Mouse (Mus musculus): ENCODE results near the gene Urb2.

Urb2 gene

GRCm38 (mm10) chr8:124021237-124022227, at the start of gene Urb2, which contains the start of gene Taf5l:
TSS of gene Urb2 (plus strand) at chr8:124021508.
TSS of gene Taf5l (minus strand) at chr8:124021397.
- DNase-seq (ENCODE audit: extremely low read depth, insufficient read length, low spot score) = peak; percentile 91

GRCm38 (mm10) chr8:123973495-123973894, 47.8 kb upstream of the Urb2 start:
- DNase-seq (ENCODE audit: extremely low read depth, insufficient read length, low spot score) = no peak

GRCm38 (mm10) chr8:123977499-123977898, 43.8 kb upstream of the Urb2 start:
- no peak for DNase-seq (ENCODE audit: extremely low read depth, insufficient read length, low spot score)

GRCm38 (mm10) chr8:123978166-123978838, 43.0 kb upstream of the Urb2 start:
- DNase-seq (ENCODE audit: extremely low read depth, insufficient read length, low spot score) = no peak

GRCm38 (mm10) chr8:123978926-123979325, 42.4 kb upstream of the Urb2 start:
- DNase-seq (ENCODE audit: extremely low read depth, insufficient read length, low spot score) = no peak

GRCm38 (mm10) chr8:123980239-123980638, 41.1 kb upstream of the Urb2 start:
- no peak for DNase-seq (ENCODE audit: extremely low read depth, insufficient read length, low spot score)

- no peak for DNase-seq (ENCODE audit: extremely low read depth, insufficient read length, low spot score)
These were observed 39.6 kb upstream of the Urb2 start for GRCm38 (mm10) chr8:123981674-123982073.

- peak; percentile 62 for DNase-seq (ENCODE audit: extremely low read depth, insufficient read length, low spot score)
These were observed 39.0 kb upstream of the Urb2 start for GRCm38 (mm10) chr8:123982291-123982793.

- peak; percentile 93 for DNase-seq (ENCODE audit: extremely low read depth, insufficient read length, low spot score)
These were observed 38.4 kb upstream of the Urb2 start, which contains the start of gene Abcb10 for GRCm38 (mm10) chr8:123982826-123983400. TSS of gene Abcb10 (minus strand) at chr8:123983122.

GRCm38 (mm10) chr8:123988605-123989038, 32.7 kb upstream of the Urb2 start:
- no peak for DNase-seq (ENCODE audit: extremely low read depth, insufficient read length, low spot score)

GRCm38 (mm10) chr8:123989128-123989527, 32.2 kb upstream of the Urb2 start:
- no peak for DNase-seq (ENCODE audit: extremely low read depth, insufficient read length, low spot score)

- no peak for DNase-seq (ENCODE audit: extremely low read depth, insufficient read length, low spot score)
These were observed 30.8 kb upstream of the Urb2 start for GRCm38 (mm10) chr8:123990277-123991049.

GRCm38 (mm10) chr8:123992587-123992986, 28.7 kb upstream of the Urb2 start:
- no peak for DNase-seq (ENCODE audit: extremely low read depth, insufficient read length, low spot score)

- DNase-seq (ENCODE audit: extremely low read depth, insufficient read length, low spot score) = no peak
These were observed 27.7 kb upstream of the Urb2 start for GRCm38 (mm10) chr8:123993597-123993996.

- DNase-seq (ENCODE audit: extremely low read depth, insufficient read length, low spot score) = no peak
These were observed 27.3 kb upstream of the Urb2 start for GRCm38 (mm10) chr8:123993997-123994396.

GRCm38 (mm10) chr8:123999568-123999967, 21.7 kb upstream of the Urb2 start:
- peak; percentile 36 for DNase-seq (ENCODE audit: extremely low read depth, insufficient read length, low spot score)

- no peak for DNase-seq (ENCODE audit: extremely low read depth, insufficient read length, low spot score)
These were observed 18.7 kb upstream of the Urb2 start for GRCm38 (mm10) chr8:124002546-124003108.

- DNase-seq (ENCODE audit: extremely low read depth, insufficient read length, low spot score) = no peak
These were observed 13.5 kb upstream of the Urb2 start for GRCm38 (mm10) chr8:124007829-124008228.

- no peak for DNase-seq (ENCODE audit: extremely low read depth, insufficient read length, low spot score)
These were observed 9.7 kb upstream of the Urb2 start for GRCm38 (mm10) chr8:124011580-124011979.
